ENCODE assay signal across 21 mouse cellular contexts in the genomic region with DNA sequence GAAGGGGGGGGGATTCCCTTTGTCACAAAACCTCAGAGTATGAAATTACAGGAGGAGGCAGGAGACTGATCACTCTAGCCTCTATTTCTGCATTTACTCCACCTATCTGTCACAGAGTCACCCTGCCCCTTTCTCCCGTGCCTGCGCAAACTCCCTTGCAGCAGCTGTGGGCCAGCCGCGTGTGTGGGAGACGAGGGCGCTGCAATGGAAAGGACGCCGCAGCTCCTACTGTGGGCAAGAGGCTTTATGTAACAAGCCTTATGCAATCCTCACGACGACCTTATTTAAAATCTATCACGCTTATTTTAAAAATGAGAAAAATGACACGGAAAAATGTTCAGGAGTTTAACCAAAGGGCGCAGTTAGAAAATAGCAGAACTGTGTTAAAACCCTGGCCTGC. TPM values are rescaled to one million over a fixed set of nuclear protein-coding genes. Genes with fewer than 3 reads are reported as not detected.
DNase-seq lines count a peak whose midpoint lies in the region; TF ChIP-seq lines count a peak whose summit lies in the region.
"Had no signal": no experiment of that assay in that cellular context is flagged by ENCODE, and none has a peak within 500 bp of the region (broad histone marks: within the 10 kb centered on the region; RNA-seq: fewer than 3 reads in every experiment).

No protein-coding gene starts in this region.

- TF ChIP-seq CTCF in left cerebral cortex, adult 2 months (IDR thresholded peaks at IDR 0.05), result no peak; the same call in 1 of the 2 replicates

- peak overlapping the region; percentile 70 for H3K27ac ChIP-seq in left cerebral cortex, adult 2 months
- H3K27ac ChIP-seq: heart, embryonic 10.5 days; hindbrain, embryonic 12.5 days; kidney, embryonic 15.5 days; liver, embryonic 13.5 days; lung, embryonic 15.5 days; midbrain, embryonic 13.5 days; neural tube, embryonic 15.5 days had no signal

- peak; percentile 10 to 51 for DNase-seq in layer of hippocampus, adult 18-20 months (ENCODE audit: low spot score in 2 of 2)
- DNase-seq in layer of hippocampus, postnatal 14 days (ENCODE audit: low spot score in 2 of 2), result no peak
- peak; percentile 83 for DNase-seq in right cerebral cortex, adult 18-20 months
- DNase-seq in right cerebral cortex, postnatal 4 days, result no peak
- peak; percentile 45 to 49 for DNase-seq in left cerebral cortex, adult 2 months (ENCODE audit: extremely low spot score in 1 of 2, low spot score in 2 of 2)
- DNase-seq in telencephalon, adult 2 months (ENCODE audit: low read depth, low spot score), result peak; percentile 59
- no peak for DNase-seq in heart, adult 9 months (ENCODE audit: low spot score in 2 of 2)
- no peak for DNase-seq in spleen, postnatal 10 days (ENCODE audit: low spot score in 2 of 2)
- DNase-seq: cerebellum, postnatal 10 days; embryo, embryonic 11 days; gastrocnemius, postnatal 36 days; heart, postnatal 10 days; liver, embryonic 13.5 days; thymus, adult 2 months had no signal

- intact Hi-C loops in left cerebral cortex, adult 2 months (cut with DNase I), result loop anchor here (5.0 kb wide), 3 partner anchors 90 to 200 kb away; no protein-coding TSS in a partner anchor

- no peak overlapping the region for H3K4me3 ChIP-seq in left cerebral cortex, adult 2 months
- H3K4me3 ChIP-seq: heart, embryonic 10.5 days; hindbrain, embryonic 12.5 days; kidney, embryonic 15.5 days; liver, embryonic 13.5 days; lung, embryonic 15.5 days; midbrain, embryonic 13.5 days; myocyte; neural tube, embryonic 15.5 days had no signal

RNA-seq across cellular contexts. Expression of a gene that starts 29.5 kb away (rescaled TPM):
- total RNA-seq in layer of hippocampus, adult 18-20 months (2021), result 10 to 100 TPM; 18.1 to 20.4 TPM
- 10 to 100 TPM; 15.4 to 16.1 TPM for total RNA-seq in layer of hippocampus, postnatal 14 days (2021)
- 10 to 100 TPM; 14.1 to 18.5 TPM for total RNA-seq in left cerebral cortex, adult 2 months (2021)

RNA-seq across cellular contexts. Expression of a gene that starts 47.2 kb away (rescaled TPM):
- total RNA-seq in layer of hippocampus, adult 18-20 months (2021), result 1 to 10 TPM; 5.0 to 6.5 TPM
- total RNA-seq in layer of hippocampus, postnatal 14 days (2021), result 10 to 100 TPM; 12.6 to 13.1 TPM
- total RNA-seq in left cerebral cortex, adult 2 months (2021), result 10 to 100 TPM; 18.3 to 19.3 TPM

Comparison
In these comparisons a context has a peak if more than half of its experiments do, and no peak if none do; other contexts are left out.
1. DNase-seq: peak in layer of hippocampus, adult 18-20 months (2 of 2), right cerebral cortex, adult 18-20 months (single experiment), left cerebral cortex, adult 2 months (2 of 2) and telencephalon, adult 2 months (single experiment); none in layer of hippocampus, postnatal 14 days (0 of 2), right cerebral cortex, postnatal 4 days (single experiment), heart, adult 9 months (0 of 2) and spleen, postnatal 10 days (0 of 2).